Mouse (Mus musculus): ENCODE data around the gene Unc50.

GRCm38 (mm10) chr1:37380913-37381312 lies 49.0 kb upstream of the Unc50 start:
- TF ChIP-seq CTCF (IDR thresholded peaks at IDR 0.05; ENCODE audit: borderline replicate concordance, insufficient read depth, low read length) (no peak), POLR2A (IDR thresholded peaks at IDR 0.05; ENCODE audit: low read depth, low read length) (no peak)

Measured in embryonic fibroblast, embryonic 13.5 days (primary cell).